Mouse (Mus musculus) layer of hippocampus, adult 9-10 months (tissue): ENCODE measurements at regions not wholly inside any gene's neighbourhood (a gene's known extent, or its start where the extent isn't known, plus 50 kb on each side); places are given as distances from the start of the nearest gene placed in this dataset.

ENCODE experiments used
- DNase-seq: peaks from one replicate; pipeline ENCODE4 v3.0.0; 2022; ENCODE audit warnings: low spot score

- DNase-seq: no peak
These were observed 110.6 kb upstream of the A530016L24Rik start for GRCm38 (mm10) chr12:112378482-112379243.

DNA sequence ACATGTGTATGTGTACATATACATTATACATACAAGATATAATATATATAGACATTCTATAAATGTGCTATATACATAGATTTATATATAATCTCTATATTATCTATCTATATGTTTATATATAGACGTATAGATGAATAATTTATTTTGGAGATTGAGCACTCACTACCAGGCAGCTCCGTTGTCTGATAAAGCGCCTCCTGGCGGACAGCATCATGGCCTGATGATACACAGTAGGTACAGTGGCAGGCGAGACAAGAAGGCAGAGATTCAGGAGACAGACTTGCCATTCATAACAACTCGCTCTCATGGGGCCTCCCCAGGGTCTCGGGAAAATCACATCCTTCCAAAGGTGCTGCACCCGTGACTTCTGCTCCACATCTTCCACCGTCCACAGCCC is 101.4 kb upstream of the A530016L24Rik start:
- DNase-seq: no peak

DNA sequence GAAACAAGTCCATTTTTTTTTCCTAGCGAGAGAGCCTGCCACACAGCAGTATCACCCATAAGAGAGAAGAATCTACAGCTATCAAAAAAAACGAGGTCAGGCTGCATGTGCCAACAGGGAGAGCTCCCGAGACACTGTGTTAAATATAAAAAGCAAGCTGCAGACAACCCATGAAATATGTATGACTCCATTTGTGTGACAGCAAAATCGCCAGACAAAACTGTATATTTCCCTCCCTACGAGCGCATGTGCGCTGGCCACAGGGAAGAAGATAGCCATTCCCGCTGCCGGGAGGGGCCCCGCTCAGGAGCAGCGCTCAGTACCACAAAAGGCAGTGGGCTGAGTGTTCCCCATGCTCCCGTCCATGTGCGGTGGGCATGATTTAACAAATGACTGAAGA is 93.3 kb upstream of the A530016L24Rik start:
- DNase-seq: no peak

GRCm38 (mm10) chr12:112403688-112404240 is 85.5 kb upstream of the A530016L24Rik start:
- DNase-seq: no peak

DNA sequence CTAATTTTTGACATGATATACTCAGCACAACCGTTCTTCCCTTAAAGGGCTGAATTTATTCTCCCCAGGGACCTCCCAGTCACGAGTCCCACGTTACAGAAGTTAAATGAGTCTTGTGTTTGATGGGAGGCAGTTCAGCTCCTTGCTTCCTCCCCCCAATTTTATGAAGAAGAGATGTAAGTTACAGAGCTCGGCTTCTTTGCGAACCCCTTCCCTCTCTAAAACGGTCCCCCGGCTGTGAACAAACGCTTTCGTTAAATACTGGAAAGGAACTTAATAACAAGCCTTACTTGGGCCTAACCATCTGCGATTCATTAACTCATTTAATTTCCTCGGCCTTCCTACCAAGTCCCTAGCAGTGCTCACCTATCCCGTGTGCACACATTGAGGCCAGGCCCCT is 84.9 kb upstream of the A530016L24Rik start:
- DNase-seq: no peak

DNA sequence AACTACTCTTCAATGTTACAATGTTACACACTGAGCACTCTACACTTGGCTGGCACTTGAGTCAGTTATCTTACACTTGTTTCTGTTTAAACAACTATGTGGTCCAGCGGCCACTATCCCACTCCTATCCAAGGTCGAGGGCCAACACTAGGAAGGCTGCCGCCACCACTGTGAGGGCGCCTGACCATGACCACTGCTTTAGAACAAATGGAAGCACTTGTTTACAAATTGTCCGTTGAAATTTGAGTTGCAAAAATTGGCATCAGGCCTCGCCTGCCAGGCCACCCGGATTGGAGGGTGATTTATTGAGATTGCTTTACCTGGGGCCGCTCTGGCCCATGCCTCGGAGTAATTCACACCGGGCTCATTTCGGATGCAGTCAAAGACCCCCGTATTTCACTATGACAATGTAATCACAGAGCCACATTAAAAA is 83.5 kb upstream of the A530016L24Rik start:
- DNase-seq: no peak

DNA sequence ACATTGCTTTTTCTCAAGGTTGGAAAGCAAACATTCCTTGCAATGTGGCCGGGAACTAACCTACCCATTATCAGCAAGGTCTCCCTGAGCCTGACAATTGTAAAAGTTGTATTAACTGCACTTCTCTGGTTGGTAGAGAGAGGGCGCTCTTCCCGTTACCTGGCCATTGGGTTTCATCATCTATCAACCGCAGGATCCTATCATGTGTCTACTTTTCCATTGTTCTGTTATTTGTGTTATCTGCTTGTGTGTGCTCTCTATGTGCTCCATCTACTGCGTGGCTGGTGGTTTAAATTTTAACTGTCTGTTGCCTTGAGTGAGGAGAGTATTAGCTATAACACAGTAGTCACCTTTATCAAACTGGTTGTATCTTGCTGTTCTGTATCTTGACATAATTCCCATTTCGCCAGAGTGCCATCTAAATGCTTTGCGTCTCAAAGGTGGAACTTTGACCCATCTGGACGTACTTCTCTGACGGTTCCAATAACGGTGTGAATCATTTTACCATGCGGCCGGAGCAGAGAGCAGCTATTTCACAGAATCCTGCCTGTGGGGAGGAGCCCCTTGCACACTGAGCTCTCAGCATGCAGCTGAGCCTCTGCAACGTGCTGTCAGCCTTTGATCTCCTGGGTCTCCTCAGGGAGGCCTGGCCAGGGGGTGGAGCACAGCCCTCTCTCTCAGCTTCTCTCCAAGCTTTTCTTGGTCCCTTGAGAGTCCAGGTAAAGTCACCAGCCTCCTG is 77.5 kb upstream of the A530016L24Rik start:
- DNase-seq: no peak

DNA sequence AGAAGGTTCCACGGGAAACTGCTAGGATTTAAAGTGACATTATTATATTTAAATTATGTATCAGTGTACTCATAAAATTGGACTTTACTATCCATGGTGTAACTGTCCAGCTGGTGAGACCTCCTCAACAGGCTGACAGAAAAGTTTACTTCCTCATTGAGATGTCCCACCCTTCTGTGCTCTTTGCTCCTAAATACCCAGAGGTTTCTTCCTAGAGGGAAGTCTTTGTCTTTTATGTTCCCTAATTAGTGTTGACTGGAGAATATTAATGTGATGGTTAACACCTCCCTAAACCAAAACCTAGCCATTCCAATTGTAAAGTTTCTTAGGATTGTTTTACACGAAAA is 76.9 kb upstream of the A530016L24Rik start:
- no peak for DNase-seq

DNA sequence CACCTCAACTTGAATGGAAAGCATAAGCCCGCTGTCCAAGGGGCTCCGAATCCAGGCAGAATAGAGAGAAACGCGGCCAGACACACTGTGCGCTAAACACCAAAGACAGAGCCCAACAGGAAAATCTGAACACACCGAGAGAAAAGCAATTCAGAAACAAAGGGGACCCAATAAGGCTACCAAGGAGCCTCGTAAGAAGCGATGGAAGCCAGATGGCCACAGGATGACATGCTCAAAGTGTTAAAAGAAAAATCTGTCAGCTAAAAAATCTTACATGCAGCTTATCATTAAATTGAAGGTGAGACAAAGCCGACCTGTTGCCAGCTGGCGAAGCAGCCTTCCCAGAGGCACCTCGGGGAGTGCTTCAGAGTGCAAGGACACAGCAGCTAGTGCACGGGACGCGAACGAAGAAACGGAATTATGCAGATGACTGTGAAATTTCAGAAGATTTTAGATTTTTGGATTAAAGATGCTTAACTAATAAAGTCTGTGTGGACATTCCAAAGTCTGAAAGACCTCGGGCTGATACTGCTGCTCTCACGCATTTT is 73.2 kb upstream of the A530016L24Rik start:
- DNase-seq: no peak

- DNase-seq: no peak
These were observed 72.7 kb upstream of the A530016L24Rik start for GRCm38 (mm10) chr12:112416537-112416936.

- no peak for DNase-seq
These were observed 70.6 kb upstream of the A530016L24Rik start for GRCm38 (mm10) chr12:112418636-112419035.

DNA sequence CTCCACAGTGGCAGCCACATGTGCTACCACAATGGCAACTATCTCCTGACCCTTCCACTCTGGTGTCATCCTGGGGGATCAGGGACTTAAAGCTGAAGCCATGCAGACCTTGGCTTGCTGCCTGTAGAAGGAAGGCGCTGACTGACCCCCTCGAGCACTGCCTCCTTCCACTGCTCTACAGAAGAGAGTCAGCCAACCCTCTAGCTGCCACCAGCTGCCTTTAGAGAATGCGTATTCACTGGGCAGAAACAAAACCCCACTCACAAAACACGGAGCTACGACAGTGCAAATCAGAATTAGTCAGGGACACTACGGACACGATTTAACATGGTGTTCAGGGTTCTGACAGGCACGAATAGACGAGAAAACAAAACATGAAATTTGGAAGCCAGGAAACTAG is 67.1 kb upstream of the A530016L24Rik start:
- DNase-seq: no peak

DNA sequence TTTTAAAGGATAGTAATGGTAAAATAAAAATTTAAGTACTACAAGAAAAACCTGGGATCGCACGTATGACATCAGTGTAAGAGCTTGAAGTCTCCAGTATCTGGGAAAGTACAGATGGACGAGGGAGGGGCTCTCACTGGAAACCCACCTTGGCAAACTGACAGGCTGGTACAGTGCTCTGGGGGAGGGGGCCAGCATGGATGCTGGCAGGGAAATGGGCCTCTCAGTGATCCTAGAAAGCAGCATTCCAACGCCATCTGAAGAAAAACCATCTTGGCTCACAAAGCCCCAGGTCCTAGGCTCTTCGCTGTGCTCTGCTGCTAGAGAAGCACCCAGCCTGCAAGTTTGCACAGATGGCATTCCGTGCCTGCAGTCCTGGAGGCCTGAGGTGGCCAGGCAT is 65.1 kb upstream of the A530016L24Rik start:
- DNase-seq: no peak

GRCm38 (mm10) chr12:112426681-112427080 is 62.6 kb upstream of the A530016L24Rik start:
- DNase-seq: no peak

- DNase-seq: no peak
These were observed 59.0 kb upstream of the A530016L24Rik start for GRCm38 (mm10) chr12:112430104-112430846.

DNA sequence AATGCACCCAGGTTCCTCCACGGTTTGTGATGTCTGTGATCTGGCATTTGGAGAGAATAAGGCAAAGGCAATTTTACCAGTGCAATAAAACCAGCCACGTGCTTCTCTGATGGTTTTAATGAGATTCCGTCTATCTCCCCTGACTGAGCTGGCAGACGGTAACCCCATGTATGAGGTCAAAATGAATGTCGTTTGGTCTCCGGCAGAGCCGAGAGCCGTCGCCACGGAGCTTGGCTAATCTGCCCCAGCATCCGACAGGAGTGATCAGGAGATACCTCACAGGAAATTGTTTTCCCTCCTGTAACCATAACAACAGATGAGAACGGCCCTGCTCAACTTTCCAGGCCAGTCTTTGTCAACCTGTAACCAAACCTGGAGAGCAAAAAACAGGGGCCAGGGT is 55.9 kb upstream of the A530016L24Rik start:
- DNase-seq: no peak

- DNase-seq: no peak
These were observed 54.5 kb upstream of the A530016L24Rik start for GRCm38 (mm10) chr12:112434673-112435294.

GRCm38 (mm10) chr12:112435295-112436110 is 53.7 kb upstream of the A530016L24Rik start:
- no peak for DNase-seq

GRCm38 (mm10) chr12:112437046-112437445 is 52.2 kb upstream of the A530016L24Rik start:
- no peak for DNase-seq

DNA sequence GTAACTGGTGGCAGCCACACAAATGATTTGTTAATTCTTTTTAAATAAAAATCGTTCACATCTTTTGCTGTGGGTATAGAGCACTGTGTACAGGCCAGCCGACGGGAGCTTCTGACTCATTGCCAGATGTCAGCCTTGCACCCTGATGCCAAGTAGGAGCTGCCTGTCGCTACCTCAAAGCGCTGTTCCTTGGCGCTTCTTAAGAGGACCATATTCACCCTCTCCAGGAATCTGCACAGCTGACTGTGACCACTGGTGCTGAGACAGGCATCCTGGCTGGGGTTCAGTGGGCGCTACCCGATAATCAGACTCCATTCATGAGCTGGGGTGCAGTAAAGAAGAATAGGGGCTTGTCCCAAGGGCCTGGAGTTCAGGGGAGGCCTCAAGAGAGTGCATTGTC is 51.0 kb upstream of the A530016L24Rik start:
- DNase-seq: no peak
